Mouse (Mus musculus) stomach, postnatal 0 days (tissue): ENCODE results near the gene Cdk4.

Experiments used
- CTCF ChIP-seq: IDR thresholded peaks from 2 replicates; pipeline ENCODE4 v1.5.1; 2016; ENCODE audit warnings: antibody characterized with exemption, low read depth, mild to moderate bottlenecking, moderate library complexity
- EP300 ChIP-seq: optimal IDR thresholded peaks from 2 replicates; pipeline ENCODE3; 2016; ENCODE audit warnings: antibody characterized with exemption

DNA sequence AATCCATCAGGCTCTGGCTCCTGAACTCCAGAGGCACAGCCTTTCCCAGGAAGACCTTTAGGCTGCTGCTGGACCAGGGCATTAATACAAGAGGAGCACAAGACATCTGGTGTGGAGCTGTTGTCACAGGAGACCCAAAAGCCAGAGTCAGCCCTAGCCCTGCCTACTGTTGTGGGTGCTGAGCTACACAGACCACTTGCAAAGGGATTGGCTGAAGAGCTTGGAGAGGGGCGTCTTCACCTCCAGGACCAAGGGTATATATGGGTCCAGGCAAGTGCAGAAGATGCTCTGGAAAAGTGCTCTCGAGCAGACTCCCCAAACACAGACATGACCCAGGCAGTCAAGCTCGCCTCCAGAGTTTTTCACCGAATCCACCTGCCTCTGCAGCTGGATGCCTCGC lies 15.4 kb upstream of the Cdk4 start, which contains the start of gene Cyp27b1:
- TF ChIP-seq CTCF (no peak), EP300 (no peak)
